Mouse (Mus musculus): Measurements from ENCODE around the gene Calhm1.
A peak's percentile ranks its signal among the peaks of the same experiment; 100 is the strongest.

Gene Calhm1

GRCm38 (mm10) chr19:47144154-47144553 is at the start of gene Calhm1:
Gene Calhm1, minus strand, starts transcription at chr19:47144254.
- DNase-seq, result no peak

GRCm38 (mm10) chr19:47192158-47192557 is 48.1 kb upstream of the Calhm1 start:
- no peak for DNase-seq

- peak; percentile 18 to 52 for DNase-seq
Observed at GRCm38 (mm10) chr19:47188515-47189128, 44.6 kb upstream of the Calhm1 start.

- no peak for DNase-seq
Observed at GRCm38 (mm10) chr19:47186514-47187275, 42.6 kb upstream of the Calhm1 start.

GRCm38 (mm10) chr19:47184736-47185135 is 40.7 kb upstream of the Calhm1 start:
- no peak for DNase-seq

GRCm38 (mm10) chr19:47184221-47184620 is 40.2 kb upstream of the Calhm1 start:
- DNase-seq, result no peak

GRCm38 (mm10) chr19:47180011-47180410 is 36.0 kb upstream of the Calhm1 start:
- DNase-seq, result no peak

- DNase-seq, result no peak
Observed at GRCm38 (mm10) chr19:47179272-47179809, 35.3 kb upstream of the Calhm1 start.

GRCm38 (mm10) chr19:47178431-47179271 is 34.6 kb upstream of the Calhm1 start, which contains the start of gene Neurl1a:
Gene Neurl1a, plus strand, starts transcription at chr19:47178820.
- peak; percentile 43 to 66 for DNase-seq

- DNase-seq, result peak; percentile 10 to 43
Observed at GRCm38 (mm10) chr19:47178001-47178400, 33.9 kb upstream of the Calhm1 start.

GRCm38 (mm10) chr19:47176916-47177505 is 33.0 kb upstream of the Calhm1 start:
- peak in 1 of 2 experiments; percentile 9 for DNase-seq

GRCm38 (mm10) chr19:47175472-47175871 is 31.4 kb upstream of the Calhm1 start:
- DNase-seq, result no peak

- DNase-seq, result peak in 1 of 2 experiments; percentile 30
Observed at GRCm38 (mm10) chr19:47174515-47174914, 30.5 kb upstream of the Calhm1 start.

GRCm38 (mm10) chr19:47168793-47169412 is 24.8 kb upstream of the Calhm1 start:
- peak; percentile 78 to 86 for DNase-seq

- peak in 1 of 2 experiments; percentile 34 for DNase-seq
Observed at GRCm38 (mm10) chr19:47168223-47168622, 24.2 kb upstream of the Calhm1 start.

- DNase-seq, result no peak
Observed at GRCm38 (mm10) chr19:47167617-47168214, 23.7 kb upstream of the Calhm1 start.

- no peak for DNase-seq
Observed at GRCm38 (mm10) chr19:47166758-47167157, 22.7 kb upstream of the Calhm1 start.

GRCm38 (mm10) chr19:47163176-47163744 is 19.2 kb upstream of the Calhm1 start:
- peak in 1 of 2 experiments; percentile 14 for DNase-seq

- no peak for DNase-seq
Observed at GRCm38 (mm10) chr19:47161669-47162068, 17.6 kb upstream of the Calhm1 start.

- no peak for DNase-seq
Observed at GRCm38 (mm10) chr19:47157664-47158063, 13.6 kb upstream of the Calhm1 start, which contains the start of gene Calhm3. Gene Calhm3, minus strand, starts transcription at chr19:47157764.

GRCm38 (mm10) chr19:47153767-47154166 is 9.7 kb upstream of the Calhm1 start:
- no peak for DNase-seq
